Mouse (Mus musculus) A20 (cell line): ENCODE results near the gene Raph1.
A peak's percentile ranks its signal among the peaks of the same experiment; 100 is the strongest.
"Not testable (repeated sequence)": the region's sequence is repeated elsewhere in the genome, so short reads cannot be mapped to it uniquely, and the experiment has no call there.

Source experiments
- DNase-seq: peaks from one replicate; pipeline ENCODE4 v3.0.0-alpha.2; 2011; ENCODE audit warnings: low read depth, low spot score

Raph1 gene

GRCm38 (mm10) chr1:60565270-60565920 lies 1.5 kb downstream of the Raph1 start:
- DNase-seq: peak; percentile 62

GRCm38 (mm10) chr1:60564691-60565090 lies 2.2 kb downstream of the Raph1 start:
- DNase-seq: no peak

GRCm38 (mm10) chr1:60563021-60563420 lies 3.9 kb downstream of the Raph1 start:
- DNase-seq: no peak

GRCm38 (mm10) chr1:60543681-60544080 lies 23.2 kb downstream of the Raph1 start:
- no peak for DNase-seq

- DNase-seq: no peak
These were observed 27.6 kb downstream of the Raph1 start for GRCm38 (mm10) chr1:60539272-60539671.

- DNase-seq: peak; percentile 78
These were observed 32.0 kb downstream of the Raph1 start for GRCm38 (mm10) chr1:60534932-60535331.

- DNase-seq: peak; percentile 29
These were observed 36.3 kb downstream of the Raph1 start for GRCm38 (mm10) chr1:60530636-60531035.

- peak; percentile 16 for DNase-seq
These were observed 36.8 kb downstream of the Raph1 start for GRCm38 (mm10) chr1:60530107-60530506.

GRCm38 (mm10) chr1:60510584-60510983 lies 56.3 kb downstream of the Raph1 start:
- DNase-seq: no peak

- peak; percentile 71 for DNase-seq
These were observed 63.4 kb downstream of the Raph1 start for GRCm38 (mm10) chr1:60503456-60503855.

GRCm38 (mm10) chr1:60493421-60493820 lies 73.5 kb downstream of the Raph1 start:
- DNase-seq: no peak

- DNase-seq: no peak
These were observed 74.5 kb downstream of the Raph1 start for GRCm38 (mm10) chr1:60492404-60492803.

- DNase-seq: no peak
These were observed 76.4 kb downstream of the Raph1 start for GRCm38 (mm10) chr1:60490510-60490909.

- no peak for DNase-seq
These were observed 77.2 kb downstream of the Raph1 start for GRCm38 (mm10) chr1:60489660-60490059.

- DNase-seq: no peak
These were observed 78.3 kb downstream of the Raph1 start for GRCm38 (mm10) chr1:60488635-60489034.

- DNase-seq: no peak
These were observed 81.3 kb downstream of the Raph1 start for GRCm38 (mm10) chr1:60485649-60486048.

GRCm38 (mm10) chr1:60482881-60483280 lies 84.0 kb downstream of the Raph1 start:
- no peak for DNase-seq

- DNase-seq: no peak
These were observed 85.3 kb downstream of the Raph1 start for GRCm38 (mm10) chr1:60481561-60481960.

- no peak for DNase-seq
These were observed 96.4 kb downstream of the Raph1 start for GRCm38 (mm10) chr1:60470541-60470940.

- no peak for DNase-seq
These were observed 97.4 kb downstream of the Raph1 start for GRCm38 (mm10) chr1:60469491-60469890.

- DNase-seq: no peak
These were observed 106.3 kb downstream of the Raph1 start for GRCm38 (mm10) chr1:60460623-60461022.

GRCm38 (mm10) chr1:60449896-60450295 lies 117.0 kb downstream of the Raph1 start:
- DNase-seq: no peak

GRCm38 (mm10) chr1:60447067-60447466 lies 119.8 kb downstream of the Raph1 start:
- no peak for DNase-seq

GRCm38 (mm10) chr1:60441438-60441837 lies 125.5 kb downstream of the Raph1 start:
- DNase-seq: not testable (repeated sequence)
